Mouse (Mus musculus): ENCODE measurements around the gene Nipsnap3a. TPM values are rescaled to one million over a fixed set of nuclear protein-coding genes. Genes with fewer than 3 reads are reported as not detected.

The Nipsnap3a gene
- polyA plus RNA-seq (2017; shearing (Covaris generic)) = under 1 TPM in 1 of 2 experiments, not detected in 1; 0.40 TPM

DNA sequence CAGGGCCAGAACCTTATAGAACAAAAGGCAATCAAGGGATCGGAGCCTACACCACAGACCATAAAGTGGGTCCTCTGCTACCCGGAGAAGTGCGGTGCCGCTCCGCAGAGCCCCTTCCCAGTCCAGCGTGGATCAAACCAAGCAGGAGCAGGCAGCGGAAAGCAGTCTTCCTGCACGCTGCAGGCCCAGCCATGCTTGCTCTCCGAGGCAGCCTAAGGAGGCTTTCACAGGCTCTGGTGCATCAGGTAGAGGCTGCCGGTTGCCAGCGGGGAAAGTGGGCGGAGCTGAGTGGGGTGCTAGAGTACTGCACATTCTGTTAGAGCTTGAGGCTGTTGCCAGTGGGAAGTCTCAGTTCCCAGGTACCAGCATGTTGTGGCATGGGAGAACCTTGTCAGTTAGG is at the start of gene Nipsnap3a:
Gene Nipsnap3a (plus strand): TSS at position 25 of the 400 bp plus-strand sequence.

DNA sequence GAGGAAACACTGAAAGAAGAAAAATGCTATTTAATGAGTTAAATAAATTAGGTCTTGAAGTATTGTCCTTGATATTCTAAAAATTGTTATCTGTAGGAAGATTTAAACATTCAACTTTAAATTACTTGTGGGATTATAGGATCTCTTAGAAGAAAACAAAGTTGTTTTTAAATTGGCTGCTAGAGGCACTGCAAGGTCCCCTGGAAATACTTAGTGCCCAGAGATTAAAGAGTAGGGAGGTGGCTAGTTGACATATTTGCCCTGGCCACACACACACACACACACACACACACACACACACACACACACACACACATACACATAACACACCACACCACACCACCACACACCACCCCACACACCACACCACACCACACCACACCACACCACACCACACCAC is 24.8 kb upstream of the Nipsnap3a start, which contains the start of gene Olfr270:
Gene Olfr270 (plus strand): TSS at position 301 of the 400 bp plus-strand sequence.

DNA sequence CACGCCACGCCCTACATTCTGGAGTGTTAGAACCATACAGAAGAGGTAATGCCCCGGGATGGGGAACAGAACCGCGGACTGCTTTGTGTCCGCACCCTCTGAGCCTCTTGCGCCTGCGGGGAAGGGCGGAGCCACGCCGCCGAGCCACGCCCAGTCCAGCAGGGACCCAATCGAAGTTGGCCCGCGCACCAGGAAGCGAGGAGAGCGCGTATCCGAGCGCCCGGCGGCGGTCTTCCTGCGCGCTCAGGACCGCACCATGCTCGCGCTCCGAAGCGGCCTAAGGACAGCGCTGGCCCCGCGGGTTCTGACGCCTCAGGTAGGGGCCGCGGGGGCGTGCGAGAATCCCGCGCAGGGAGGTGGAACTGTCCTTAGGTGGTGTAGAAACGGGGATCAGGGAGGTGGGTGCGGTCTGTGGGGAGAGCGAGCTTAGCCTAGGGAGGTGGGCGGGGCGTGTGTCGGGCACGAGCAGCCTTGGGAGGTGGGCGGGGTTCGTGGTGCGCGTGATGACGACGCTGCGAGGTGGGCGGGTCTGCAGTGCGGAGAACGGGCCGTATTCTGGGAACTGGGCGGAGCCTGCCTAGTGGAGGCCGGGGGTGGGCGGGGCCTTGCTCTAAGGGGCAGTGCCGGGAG is 22.8 kb downstream of the Nipsnap3a start, which contains the start of gene Nipsnap3b:
Gene Nipsnap3b (plus strand): TSS at position 149 of the 630 bp plus-strand sequence.

Other genes with a start within 250 kb of the Nipsnap3a start
- under 1 TPM in 1 of 2 experiments, not detected in 1; 0.24 TPM for gene Olfr275, start 174.7 kb upstream of the Nipsnap3a start, polyA plus RNA-seq (2017; shearing (Covaris generic))
- gene Olfr273, start 130.0 kb upstream of the Nipsnap3a start, polyA plus RNA-seq (2017; shearing (Covaris generic)) = 1 to 10 TPM in 1 of 2 experiments, under 1 TPM in 1; 0.68 to 2.7 TPM
- gene Olfr272, start 70.1 kb upstream of the Nipsnap3a start, polyA plus RNA-seq (2017; shearing (Covaris generic)) = not detected
- gene Olfr270, start 24.7 kb upstream of the Nipsnap3a start, polyA plus RNA-seq (2017; shearing (Covaris generic)) = not detected
- gene Nipsnap3b, start 22.6 kb downstream of the Nipsnap3a start, polyA plus RNA-seq (2017; shearing (Covaris generic)) = 10 to 100 TPM; 61.3 to 83.5 TPM
- 1 to 10 TPM; 3.8 to 9.1 TPM for gene Abca1, start 170.6 kb downstream of the Nipsnap3a start, polyA plus RNA-seq (2017; shearing (Covaris generic))

All from inflammation-experienced regulatory T-cells (primary cell).